Comparison of ENCODE assay signal across 11 mouse cellular contexts in genomic region chr5:147300001-147300363, GRCm38 (mm10). TPM values are rescaled to one million over a fixed set of nuclear protein-coding genes. Genes with fewer than 3 reads are reported as not detected.
DNase-seq lines count a peak whose midpoint lies in the region; ATAC-seq and TF ChIP-seq lines count a peak whose summit lies in the region.
"Had no signal": no experiment of that assay in that cellular context is flagged by ENCODE, and none has a peak within 500 bp of the region (broad histone marks: within the 10 kb centered on the region; RNA-seq: fewer than 3 reads in every experiment).

No protein-coding gene starts in this region.

- H3K4me1 ChIP-seq in hindbrain, embryonic 12.5 days = peaks cover 11% of the 10 kb centered on the region
- H3K4me1 ChIP-seq in hindbrain, embryonic 14.5 days (replicated peaks; ENCODE audit: control insufficient read depth, insufficient read depth, low read length) = no peaks in the 10 kb centered on the region; the same call in 1 of the 2 replicates
- H3K4me1 ChIP-seq in ES-Bruce4 (ENCODE audit: control insufficient read depth, insufficient read depth, low read length) = no peaks in the 10 kb centered on the region
- peaks cover 20% of the 10 kb centered on the region for H3K4me1 ChIP-seq in embryonic facial prominence, embryonic 13.5 days
- 0 out of 2 replicates have a peak, but pooled peaks cover 3% of the 10 kb centered on the region for H3K4me1 ChIP-seq in liver, embryonic 15.5 days (replicated peaks)

- TF ChIP-seq EP300 in ES-Bruce4 (IDR thresholded peaks at IDR 0.05; ENCODE audit: insufficient read depth, low read depth, low read length) = no peak

- ATAC-seq in hindbrain, embryonic 12.5 days (ENCODE audit: low FRiP score) = no peak
- ATAC-seq in hindbrain, embryonic 14.5 days (ENCODE audit: low FRiP score) = no peak
- no peak for ATAC-seq in embryonic facial prominence, embryonic 13.5 days (ENCODE audit: insufficient number of reproducible peaks, insufficient read depth, low FRiP score, low TSS enrichment, low read depth)
- ATAC-seq in liver, embryonic 15.5 days (ENCODE audit: insufficient read depth) = peak; percentile 32; the same call in 1 of the 2 replicates

- no peaks in the 10 kb centered on the region for H3K9me3 ChIP-seq in hindbrain, embryonic 12.5 days (replicated peaks)
- no peaks in the 10 kb centered on the region for H3K9me3 ChIP-seq in hindbrain, embryonic 14.5 days (ENCODE audit: control insufficient read depth, low read length)
- H3K9me3 ChIP-seq in ES-Bruce4 (replicated peaks; ENCODE audit: control insufficient read depth, insufficient read depth, low read length, poor library complexity, severe bottlenecking) = no peaks in the 10 kb centered on the region
- no peaks in the 10 kb centered on the region for H3K9me3 ChIP-seq in embryonic facial prominence, embryonic 13.5 days
- H3K9me3 ChIP-seq in liver, embryonic 15.5 days (replicated peaks) = no peaks in the 10 kb centered on the region

- no peak overlapping the region for H3K9ac ChIP-seq in hindbrain, embryonic 12.5 days
- H3K9ac ChIP-seq in hindbrain, embryonic 14.5 days = no peak overlapping the region
- no peak overlapping the region for H3K9ac ChIP-seq in ES-Bruce4 (ENCODE audit: low read depth, poor library complexity, severe bottlenecking)
- H3K9ac ChIP-seq in embryonic facial prominence, embryonic 13.5 days = no peak overlapping the region
- no peak overlapping the region for H3K9ac ChIP-seq in liver, embryonic 15.5 days

- DNase-seq in hindbrain, embryonic 14.5 days (ENCODE audit: low spot score) = no peak
- no peak for DNase-seq in adrenal gland, adult 8-10 months
- DNase-seq in cerebellum, adult 9-10 months = no peak
- DNase-seq in thymus, adult 18-20 months = no peak
- DNase-seq: gastrocnemius, postnatal 36 days had no signal

- no peaks in the 10 kb centered on the region for H3K36me3 ChIP-seq in hindbrain, embryonic 12.5 days
- H3K36me3 ChIP-seq in hindbrain, embryonic 14.5 days (replicated peaks; ENCODE audit: control insufficient read depth, insufficient read depth) = no peaks in the 10 kb centered on the region
- no peaks in the 10 kb centered on the region for H3K36me3 ChIP-seq in ES-Bruce4 (ENCODE audit: control insufficient read depth, insufficient read depth, low read length, poor library complexity, severe bottlenecking)
- no peaks in the 10 kb centered on the region for H3K36me3 ChIP-seq in embryonic facial prominence, embryonic 13.5 days
- H3K36me3 ChIP-seq in liver, embryonic 15.5 days (replicated peaks) = no peaks in the 10 kb centered on the region

- no peak for TF ChIP-seq CTCF in ES-Bruce4 (IDR thresholded peaks at IDR 0.05; ENCODE audit: low read depth, low read length)

- WGBS in hindbrain, embryonic 12.5 days = 4% methylated on average over 4 of the region's 4 CpGs
- 4% methylated on average over 4 of the region's 4 CpGs for WGBS in hindbrain, embryonic 14.5 days
- 4% methylated on average over 4 of the region's 4 CpGs for whole genome bisulfite sequencing in embryonic facial prominence, embryonic 13.5 days
- 1% methylated on average over 4 of the region's 4 CpGs for WGBS in liver, embryonic 15.5 days (ENCODE audit: insufficient replicate concordance)

- no peak overlapping the region for H3K27ac ChIP-seq in hindbrain, embryonic 12.5 days
- H3K27ac ChIP-seq in hindbrain, embryonic 14.5 days = no peak overlapping the region
- H3K27ac ChIP-seq in ES-Bruce4 (ENCODE audit: insufficient read depth, low read length) = no peak overlapping the region
- H3K27ac ChIP-seq in embryonic facial prominence, embryonic 13.5 days = no peak overlapping the region
- no peak overlapping the region for H3K27ac ChIP-seq in liver, embryonic 15.5 days (replicated peaks)

- 0 out of 2 replicates have a peak overlapping the region, but pooled peaks have one; percentile 1 for H3K4me3 ChIP-seq in hindbrain, embryonic 12.5 days
- no peak overlapping the region for H3K4me3 ChIP-seq in hindbrain, embryonic 14.5 days (replicated peaks; ENCODE audit: low read length)
- peak overlapping the region; percentile 62 for H3K4me3 ChIP-seq in ES-Bruce4 (ENCODE audit: low read depth, low read length)
- peak overlapping the region; percentile 18; the same call in 1 of the 2 replicates for H3K4me3 ChIP-seq in embryonic facial prominence, embryonic 13.5 days
- H3K4me3 ChIP-seq in liver, embryonic 15.5 days (replicated peaks) = peak overlapping the region; percentile 35; the same call in 1 of the 2 replicates

- peak overlapping the region; percentile 23; the same call in 1 of the 2 replicates for H3K4me2 ChIP-seq in hindbrain, embryonic 12.5 days (replicated peaks)
- H3K4me2 ChIP-seq in hindbrain, embryonic 14.5 days (replicated peaks) = no peak overlapping the region
- H3K4me2 ChIP-seq in embryonic facial prominence, embryonic 13.5 days = peak overlapping the region; percentile 39; the same call in 1 of the 2 replicates
- H3K4me2 ChIP-seq in liver, embryonic 15.5 days = peak overlapping the region; percentile 45

- peaks cover 98% of the 10 kb centered on the region for H3K27me3 ChIP-seq in hindbrain, embryonic 12.5 days
- H3K27me3 ChIP-seq in hindbrain, embryonic 14.5 days (ENCODE audit: control insufficient read depth, insufficient read depth, low read length) = peaks cover 97% of the 10 kb centered on the region
- peaks cover 11% of the 10 kb centered on the region for H3K27me3 ChIP-seq in ES-Bruce4 (ENCODE audit: control insufficient read depth, insufficient read depth, low read length, poor library complexity, severe bottlenecking)
- peaks cover 98% of the 10 kb centered on the region for H3K27me3 ChIP-seq in embryonic facial prominence, embryonic 13.5 days
- peaks cover 92% of the 10 kb centered on the region for H3K27me3 ChIP-seq in liver, embryonic 15.5 days

- TF ChIP-seq POLR2A in ES-Bruce4 (IDR thresholded peaks at IDR 0.05; ENCODE audit: insufficient read depth, low read length) = no peak

RNA-seq across cellular contexts. Expression of gene Cdx2, which starts 7.1 kb away (rescaled TPM):
- not detected in 2 replicates for polyA plus RNA-seq in hindbrain, embryonic 12.5 days (2016; fragmentation: Nextera tagmentation; extraction: Ambion mirVana)
- not detected in 2 replicates for polyA plus RNA-seq in hindbrain, embryonic 14.5 days (2014; fragmentation: Nextera tagmentation; extraction: Ambion mirVana)
- 0.70 and 1.1 TPM in 2 replicates for polyA plus RNA-seq in ES-Bruce4 (2011; ENCODE audit: insufficient read depth, insufficient read length, low read depth, missing spikeins)
- 0.56 TPM in 1 of 2 replicates, not detected in the other for polyA plus RNA-seq in embryonic facial prominence, embryonic 13.5 days (2015; fragmentation: Nextera tagmentation; extraction: Ambion mirVana)
- not detected in 2 replicates for polyA plus RNA-seq in liver, embryonic 15.5 days (2015; fragmentation: Nextera tagmentation; extraction: Ambion mirVana)
- not detected for total RNA-seq in adrenal gland, adult 8-10 months (2022)
- total RNA-seq: gastrocnemius, postnatal 36 days; left cerebral cortex, adult 18-20 months had no signal
- polyA plus RNA-seq: cortical plate, adult 2 months had no signal

RNA-seq across cellular contexts. Expression of gene Urad, which starts 22.3 kb away (rescaled TPM):
- not detected in 2 replicates for polyA plus RNA-seq in hindbrain, embryonic 12.5 days (2016; fragmentation: Nextera tagmentation; extraction: Ambion mirVana)
- not detected in 2 replicates for polyA plus RNA-seq in hindbrain, embryonic 14.5 days (2014; fragmentation: Nextera tagmentation; extraction: Ambion mirVana)
- not detected in 2 replicates for polyA plus RNA-seq in ES-Bruce4 (2011; ENCODE audit: insufficient read depth, insufficient read length, low read depth, missing spikeins)
- polyA plus RNA-seq in embryonic facial prominence, embryonic 13.5 days (2015; fragmentation: Nextera tagmentation; extraction: Ambion mirVana) = not detected in 2 replicates
- 1.0 and 1.5 TPM in 2 replicates for polyA plus RNA-seq in liver, embryonic 15.5 days (2015; fragmentation: Nextera tagmentation; extraction: Ambion mirVana)
- 1 to 10 TPM in 2 of 4 experiments, not detected in 2; 1.2 to 1.5 TPM for total RNA-seq in adrenal gland, adult 8-10 months (2022)
- total RNA-seq: gastrocnemius, postnatal 36 days; left cerebral cortex, adult 18-20 months had no signal
- polyA plus RNA-seq: cortical plate, adult 2 months had no signal

RNA-seq across cellular contexts. Expression of gene Pdx1, which starts 30.2 kb away (rescaled TPM):
- polyA plus RNA-seq in hindbrain, embryonic 12.5 days (2016; fragmentation: Nextera tagmentation; extraction: Ambion mirVana) = not detected in 2 replicates
- polyA plus RNA-seq in hindbrain, embryonic 14.5 days (2014; fragmentation: Nextera tagmentation; extraction: Ambion mirVana) = not detected in 2 replicates
- polyA plus RNA-seq in ES-Bruce4 (2011; ENCODE audit: insufficient read depth, insufficient read length, low read depth, missing spikeins) = not detected in 2 replicates
- not detected in 2 replicates for polyA plus RNA-seq in embryonic facial prominence, embryonic 13.5 days (2015; fragmentation: Nextera tagmentation; extraction: Ambion mirVana)
- polyA plus RNA-seq in liver, embryonic 15.5 days (2015; fragmentation: Nextera tagmentation; extraction: Ambion mirVana) = not detected in 2 replicates
- total RNA-seq in adrenal gland, adult 8-10 months (2022) = not detected
- total RNA-seq: gastrocnemius, postnatal 36 days; left cerebral cortex, adult 18-20 months had no signal
- polyA plus RNA-seq: cortical plate, adult 2 months had no signal
